Mouse (Mus musculus): ENCODE measurements around the gene Ints3. TPM values are rescaled to one million over a fixed set of nuclear protein-coding genes. Genes with fewer than 3 reads are reported as not detected.

The Ints3 gene
- total and polyA plus RNA-seq, 3 experiments = 58.5 to 115 (median 101) TPM

- Histone ChIP-seq H3K4me1 (ENCODE audit: control insufficient read depth in 1 of 2, insufficient read depth in 2 of 2, low read length in 2 of 2) (peaks cover 0 to 6% of the 10 kb centered on the region in 2 experiments; a peak in 3 of 4 replicates), H3K4me3 (ENCODE audit: control insufficient read depth in 1 of 2, insufficient read depth in 1 of 2, low read depth in 2 of 2, low read length in 2 of 2) (peak overlapping the region; percentile 41 to 46), H3K36me3 (ENCODE audit: control insufficient read depth in 1 of 2, insufficient read depth in 2 of 2, low read length in 2 of 2) (no peaks in the 10 kb centered on the region), H3K9me3 (replicated peaks; ENCODE audit: insufficient read depth, low read length) (no peaks in the 10 kb centered on the region), H3K27ac (ENCODE audit: control insufficient read depth, low read depth, low read length) (no peak overlapping the region), H3K27me3 (ENCODE audit: control insufficient read depth in 1 of 2, insufficient read depth in 2 of 2, low read length in 2 of 2) (no peaks in the 10 kb centered on the region), H3K9ac (ENCODE audit: control insufficient read depth, low read depth, low read length, poor library complexity, severe bottlenecking) (peak overlapping the region; percentile 41; the same call in 1 of the 2 replicates), H3K79me2 (ENCODE audit: control insufficient read depth, insufficient read depth, low read length, poor library complexity) (no peaks in the 10 kb centered on the region)
- TF ChIP-seq RAD21 (IDR thresholded peaks at IDR 0.05; ENCODE audit: low read depth, low read length) (peak; percentile 98), EP300 (IDR thresholded peaks at IDR 0.05; ENCODE audit: low read depth in 1 of 2, low read length in 2 of 2) (no peak), POLR2AphosphoS5 (IDR thresholded peaks at IDR 0.05; ENCODE audit: borderline replicate concordance, low read depth, low read length) (no peak), MAZ (IDR thresholded peaks at IDR 0.05; ENCODE audit: low read depth, low read length) (peak; percentile 78; the same call in 1 of the 2 replicates), HCFC1 (IDR thresholded peaks at IDR 0.05; ENCODE audit: low read depth, low read length) (peak; percentile 46; the same call in 1 of the 2 replicates), MEF2A (IDR thresholded peaks at IDR 0.05; ENCODE audit: extremely low read depth, insufficient replicate concordance, low read depth, low read length, poor library complexity, severe bottlenecking) (no peak), SMC3 (IDR thresholded peaks at IDR 0.05; ENCODE audit: low read depth, low read length) (peak; percentile 96), TCF12 (IDR thresholded peaks at IDR 0.05; ENCODE audit: low read depth, low read length) (0 out of 2 replicates have a peak, but pooled peaks have one; percentile 27), NELFE (IDR thresholded peaks at IDR 0.05; ENCODE audit: low read depth, low read length) (no peak; the same call in 1 of the 2 replicates), SIN3A (IDR thresholded peaks at IDR 0.05; ENCODE audit: low read length) (peak; percentile 84), BHLHE40 (IDR thresholded peaks at IDR 0.05; ENCODE audit: borderline replicate concordance, low read depth, low read length) (peak; percentile 34; the same call in 1 of the 2 replicates), TBP (IDR thresholded peaks at IDR 0.05; ENCODE audit: low read depth, low read length) (0 out of 2 replicates have a peak, but pooled peaks have one; percentile 28), ZC3H11A (IDR thresholded peaks at IDR 0.05; ENCODE audit: low read depth, low read length) (peak; percentile 93), ZNF384 (IDR thresholded peaks at IDR 0.05; ENCODE audit: low read depth, low read length) (peak; percentile 79), MXI1 (IDR thresholded peaks at IDR 0.05; ENCODE audit: low read depth, low read length) (peak; percentile 69), CTCF (IDR thresholded peaks at IDR 0.05 in 2 of 3, conservative IDR thresholded peaks at IDR 0.05 in 1 of 3; ENCODE audit: control insufficient read depth in 1 of 3, insufficient read depth in 1 of 3, low read depth in 2 of 3, low read length in 3 of 3, poor library complexity in 1 of 3, severe bottlenecking in 1 of 3) (peak; percentile 87 to 97 (median 97))
- DNase-seq (ENCODE audit: low read depth, low spot score) = peak; percentile 96
Measured at GRCm38 (mm10) chr3:90373432-90374028, 59.9 kb downstream of the Ints3 start.

- Histone ChIP-seq H3K36me3 (ENCODE audit: control insufficient read depth in 1 of 2, insufficient read depth in 2 of 2, low read length in 2 of 2) (no peaks in the 10 kb centered on the region), H3K27me3 (ENCODE audit: control insufficient read depth in 1 of 2, insufficient read depth in 2 of 2, low read length in 2 of 2) (no peaks in the 10 kb centered on the region), H3K27ac (ENCODE audit: control insufficient read depth, low read depth, low read length) (no peak overlapping the region), H3K9me3 (replicated peaks; ENCODE audit: insufficient read depth, low read length) (no peaks in the 10 kb centered on the region), H3K9ac (ENCODE audit: control insufficient read depth, low read depth, low read length, poor library complexity, severe bottlenecking) (peak overlapping the region; percentile 41), H3K4me1 (ENCODE audit: control insufficient read depth in 1 of 2, insufficient read depth in 2 of 2, low read length in 2 of 2) (peaks cover 0 to 6% of the 10 kb centered on the region in 2 experiments; a peak in 3 of 4 replicates), H3K4me3 (ENCODE audit: control insufficient read depth in 1 of 2, insufficient read depth in 1 of 2, low read depth in 2 of 2, low read length in 2 of 2) (peak overlapping the region; percentile 41 to 46), H3K79me2 (ENCODE audit: control insufficient read depth, insufficient read depth, low read length, poor library complexity) (no peaks in the 10 kb centered on the region)
- TF ChIP-seq TAL1 (IDR thresholded peaks at IDR 0.05; ENCODE audit: low read length) (no peak), HCFC1 (IDR thresholded peaks at IDR 0.05; ENCODE audit: low read depth, low read length) (no peak), MYB (IDR thresholded peaks at IDR 0.05; ENCODE audit: low read depth, low read length) (no peak), SMC3 (IDR thresholded peaks at IDR 0.05; ENCODE audit: low read depth, low read length) (0 out of 2 replicates have a peak, but pooled peaks have one; percentile 11), GATA1 (IDR thresholded peaks at IDR 0.05; ENCODE audit: low read depth, low read length) (peak; percentile 55)
- DNase-seq (ENCODE audit: low read depth, low spot score) = peak; percentile 58
Measured at GRCm38 (mm10) chr3:90372817-90373216, 60.6 kb downstream of the Ints3 start.

Measured in MEL (cell line).